Mouse (Mus musculus) liver, adult 2 months (tissue): ENCODE data around the gene Gm13420.

Experiments
- CTCF ChIP-seq: fragments of 200-500 bp; IDR thresholded peaks from 2 replicates; pipeline ENCODE4 v1.5.1; 2011; ENCODE audit warnings: low read depth, low read length, control low read depth
- POLR2A ChIP-seq: fragments of 200-500 bp; IDR thresholded peaks from 2 replicates; pipeline ENCODE4 v1.6.1; 2011; ENCODE audit warnings: low read length, control low read depth; ENCODE audit not compliant: insufficient read depth; ENCODE audit errors: extremely low read depth

DNA sequence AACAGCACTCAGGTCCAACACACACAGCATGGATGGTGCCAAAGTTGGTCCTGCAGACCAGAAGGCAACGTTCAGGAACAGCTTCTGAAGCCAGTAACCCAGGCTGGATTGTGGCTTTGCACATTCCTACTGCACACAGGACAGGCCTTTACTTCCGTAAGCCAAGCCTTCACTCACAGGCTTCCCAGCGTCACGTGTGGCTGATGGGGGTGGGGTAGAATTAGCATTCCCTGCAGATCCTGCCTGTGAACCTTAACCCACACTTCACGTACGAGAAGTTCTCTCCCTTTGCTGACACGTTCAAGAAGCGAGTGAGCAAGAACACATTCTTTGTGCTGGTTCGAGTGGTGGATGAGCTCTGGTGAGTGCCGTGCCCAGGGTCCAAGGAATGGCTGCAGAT lies 18.9 kb downstream of the Gm13420 start:
- no peak for TF ChIP-seq POLR2A
- no peak for TF ChIP-seq CTCF
